Mouse (Mus musculus) hindbrain, embryonic 16.5 days (tissue): ENCODE data around the gene Tada3. TPM values are rescaled to one million over a fixed set of nuclear protein-coding genes. Genes with fewer than 3 reads are reported as not detected.

ENCODE experiments used
- ATAC-seq: fragments of 200-750 bp; cut with Nextera tagmentation; 2 replicates; pipeline ENCODE4 v1.8.0; 2017; ENCODE audit warnings: moderate TSS enrichment, moderate library complexity
- H3K27ac ChIP-seq: fragments of 300-500 bp; sonication (generic); 2 replicates; pipeline ENCODE4 v1.5.1; 2014; ENCODE audit warnings: low read depth, mild to moderate bottlenecking, control low read depth, low read length, moderate library complexity
- H3K27me3 ChIP-seq: fragments of 300-500 bp; sonication (generic); replicated peaks from 2 replicates; pipeline ENCODE4 v1.6.1; 2014; ENCODE audit warnings: low read length; ENCODE audit not compliant: control insufficient read depth, insufficient read depth
- H3K36me3 ChIP-seq: fragments of 300-500 bp; sonication (generic); 2 replicates; pipeline ENCODE4 v1.6.1; 2014; ENCODE audit warnings: mild to moderate bottlenecking, low read length, moderate library complexity, mixed read lengths; ENCODE audit not compliant: control insufficient read depth, insufficient read depth
- H3K4me1 ChIP-seq: fragments of 300-500 bp; sonication (generic); 2 replicates; pipeline ENCODE4 v1.6.1; 2014; ENCODE audit warnings: low read depth, low read length; ENCODE audit not compliant: control insufficient read depth, insufficient read depth
- H3K4me2 ChIP-seq: fragments of 300-500 bp; sonication (generic); 2 replicates; pipeline ENCODE4 v1.6.1; 2014; ENCODE audit warnings: mild to moderate bottlenecking, low read length, control low read depth, moderate library complexity
- H3K4me3 ChIP-seq: fragments of 300-500 bp; sonication (generic); 2 replicates; pipeline ENCODE4 v1.5.1; 2014; ENCODE audit warnings: mild to moderate bottlenecking, low read length, control low read depth, moderate library complexity
- H3K9ac ChIP-seq: fragments of 300-500 bp; sonication (generic); 2 replicates; pipeline ENCODE4 v1.6.1; 2014; ENCODE audit warnings: low read depth, mild to moderate bottlenecking, control low read depth, low read length, moderate library complexity
- H3K9me3 ChIP-seq: fragments of 300-500 bp; sonication (generic); 2 replicates; pipeline ENCODE4 v1.6.1; 2014; ENCODE audit warnings: mild to moderate bottlenecking, low read length, moderate library complexity; ENCODE audit not compliant: control insufficient read depth
- WGBS: fragments of 180-500 bp; shearing (Covaris S2); extraction: QIAGEN DNeasy Blood & Tissue Kit; methylation state at CpG from one replicate; pipeline ENCODE4 v1.1.7; 2014; 5-methylcytosine and 5-hydroxymethylcytosine counted together
- polyA plus RNA-seq: library from polyadenylated mRNA; unstranded; fragments of >200 nt; fragmentation: Nextera tagmentation; extraction: Ambion mirVana; gene quantifications from 2 replicates; pipeline ENCODE4 v1.2.1, GENCODE M21; 2015

The Tada3 gene
- polyA plus RNA-seq, 1 experiment from 2014 or later, result 68.3 TPM

DNA sequence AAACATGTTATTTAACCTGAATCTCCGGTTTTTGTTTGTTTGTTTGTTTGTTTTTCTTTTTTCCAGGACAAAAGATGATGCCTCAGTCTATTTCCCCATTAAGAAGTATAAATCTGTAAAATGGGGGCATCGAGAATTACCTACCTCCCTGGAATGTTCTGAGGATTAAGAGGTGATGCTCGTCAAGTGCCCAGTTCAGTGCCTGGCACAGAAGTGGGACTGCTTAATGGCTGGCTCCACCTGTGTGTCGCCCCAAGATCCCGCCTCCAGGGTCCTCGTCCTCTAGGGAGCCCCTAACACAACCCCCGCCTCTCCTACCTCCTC is 549 bp downstream of the Tada3 start:
- peaks cover 18% of the 10 kb centered on the region for H3K4me1 ChIP-seq
- 9% methylated on average over 7 of the region's 7 CpGs for WGBS
- peaks cover 33% of the 10 kb centered on the region for H3K36me3 ChIP-seq
- no peaks in the 10 kb centered on the region for H3K9me3 ChIP-seq
- peak overlapping the region; percentile 90 for H3K9ac ChIP-seq
- peak overlapping the region; percentile 96 for H3K27ac ChIP-seq
- ATAC-seq, result no peak
- H3K4me2 ChIP-seq, result peak overlapping the region; percentile 88
- no peaks in the 10 kb centered on the region for H3K27me3 ChIP-seq
- H3K4me3 ChIP-seq, result peak overlapping the region; percentile 87

DNA sequence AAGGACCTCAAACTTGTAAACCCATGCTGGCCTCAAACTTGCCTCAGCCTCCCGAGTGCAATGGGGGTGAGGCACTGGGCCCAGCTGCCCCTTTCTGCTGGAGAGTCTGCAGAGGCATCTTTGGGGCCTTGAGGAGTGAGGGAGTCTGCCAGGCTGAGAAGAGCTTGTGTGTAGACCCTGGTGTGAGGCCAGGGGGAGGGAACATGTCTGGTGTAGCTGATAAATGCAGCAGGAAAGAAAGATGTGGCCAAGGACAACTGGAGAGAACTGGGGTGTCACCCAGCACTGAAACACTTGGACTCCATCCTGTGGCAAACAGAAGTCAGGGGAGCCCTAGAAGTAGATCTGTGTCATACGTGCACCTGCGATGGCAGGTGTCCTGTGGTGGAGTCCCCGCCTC is 4.2 kb downstream of the Tada3 start:
- no peaks in the 10 kb centered on the region for H3K27me3 ChIP-seq
- H3K4me2 ChIP-seq, result no peak overlapping the region
- 94% methylated on average over 4 of the region's 4 CpGs for WGBS
- H3K4me1 ChIP-seq, result peaks cover 6% of the 10 kb centered on the region
- H3K27ac ChIP-seq, result no peak overlapping the region
- H3K9ac ChIP-seq, result no peak overlapping the region
- H3K36me3 ChIP-seq, result peaks cover 49% of the 10 kb centered on the region
- no peak overlapping the region for H3K4me3 ChIP-seq
- no peaks in the 10 kb centered on the region for H3K9me3 ChIP-seq
- no peak for ATAC-seq

DNA sequence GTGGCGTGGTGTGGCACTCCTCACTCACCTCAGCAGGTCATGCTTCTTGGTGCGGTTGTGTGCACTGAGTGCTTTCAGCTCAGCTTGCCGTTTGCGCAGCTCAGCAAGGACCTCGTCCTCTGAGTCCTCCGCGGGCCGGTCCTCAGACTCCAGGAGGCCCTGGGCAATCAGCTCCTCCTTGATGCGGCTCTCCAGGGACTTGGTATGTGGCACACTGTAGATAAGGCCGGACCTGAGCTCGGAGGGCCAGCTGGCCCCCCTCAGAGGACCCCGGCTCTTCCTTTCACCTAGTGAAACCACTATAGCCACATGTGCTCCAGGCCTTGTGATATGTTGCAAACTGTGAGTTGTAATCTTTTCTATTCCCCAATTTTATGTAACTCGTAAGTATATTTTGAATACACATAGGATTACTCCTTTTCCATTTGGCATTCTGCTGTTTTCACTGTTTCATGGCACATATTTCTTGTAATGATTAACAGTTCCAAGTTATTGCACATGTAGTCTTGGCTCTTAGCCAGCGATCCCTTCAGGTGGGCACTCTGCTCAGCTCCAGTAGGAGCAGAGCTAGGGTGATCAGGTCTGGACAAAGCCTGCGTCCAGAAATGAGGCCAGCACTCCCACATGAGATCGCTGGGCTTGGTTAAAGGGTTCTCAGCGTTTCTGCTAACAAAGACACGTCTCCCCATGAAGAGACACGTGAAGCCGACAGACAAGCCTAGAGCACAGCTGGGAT is 7.3 kb downstream of the Tada3 start:
- H3K4me2 ChIP-seq, result no peak overlapping the region
- 93% methylated on average over 20 of the region's 20 CpGs for WGBS
- H3K9me3 ChIP-seq, result no peaks in the 10 kb centered on the region
- peaks cover 49% of the 10 kb centered on the region for H3K36me3 ChIP-seq
- no peak overlapping the region for H3K9ac ChIP-seq
- no peak overlapping the region for H3K27ac ChIP-seq
- H3K4me3 ChIP-seq, result no peak overlapping the region
- no peaks in the 10 kb centered on the region for H3K4me1 ChIP-seq
- no peak for ATAC-seq
- no peaks in the 10 kb centered on the region for H3K27me3 ChIP-seq

DNA sequence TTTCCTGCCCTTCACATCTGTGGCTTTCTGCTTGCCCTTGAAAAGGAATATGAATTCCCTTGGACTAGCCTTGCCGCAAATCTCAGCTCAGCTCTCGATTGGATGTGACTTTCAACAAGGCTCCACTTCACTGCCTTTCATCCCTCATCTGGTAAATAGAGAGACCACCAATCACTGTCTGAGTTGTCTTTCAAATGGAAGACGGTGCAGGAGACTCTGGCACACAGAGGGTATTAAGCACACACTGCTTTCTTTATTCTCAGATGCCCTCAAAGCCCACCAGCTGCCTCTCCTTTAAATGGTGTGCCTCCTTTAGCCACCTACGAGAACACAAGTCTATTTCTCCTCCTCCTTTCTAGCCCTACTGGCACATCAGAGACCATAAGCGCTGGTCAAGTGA is 9.1 kb downstream of the Tada3 start:
- peaks cover 37% of the 10 kb centered on the region for H3K36me3 ChIP-seq
- peak; percentile 80 for ATAC-seq
- H3K27ac ChIP-seq, result no peak overlapping the region

DNA sequence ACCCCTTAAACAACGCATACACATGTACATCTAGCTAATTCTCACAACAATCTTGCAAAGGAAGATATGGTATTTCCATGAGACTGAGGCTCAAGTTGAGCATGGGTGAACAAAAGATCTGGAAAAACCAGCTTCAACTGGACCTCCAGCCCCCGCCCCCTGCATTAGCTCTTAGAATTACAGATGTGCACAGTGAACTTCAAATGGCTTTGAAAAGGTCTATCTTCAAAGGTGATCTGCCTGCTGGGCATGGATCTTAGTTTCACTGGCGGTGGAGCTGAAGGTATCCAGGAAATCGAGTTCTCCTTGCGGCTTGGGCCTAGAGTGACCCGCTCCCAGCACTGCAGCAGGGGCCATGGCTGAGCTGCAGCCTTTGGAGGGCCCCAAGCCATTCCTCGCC is 9.6 kb downstream of the Tada3 start:
- peak; percentile 41; the same call in 1 of the 2 replicates for ATAC-seq
- H3K9ac ChIP-seq, result no peak overlapping the region
- no peak overlapping the region for H3K27ac ChIP-seq
- no peaks in the 10 kb centered on the region for H3K9me3 ChIP-seq
- H3K27me3 ChIP-seq, result no peaks in the 10 kb centered on the region
- WGBS, result 91% methylated on average over 7 of the region's 7 CpGs
- H3K4me2 ChIP-seq, result no peak overlapping the region
- H3K4me3 ChIP-seq, result no peak overlapping the region
- peaks cover 34% of the 10 kb centered on the region for H3K36me3 ChIP-seq
- H3K4me1 ChIP-seq, result no peaks in the 10 kb centered on the region

More for the DNA sequence above, 9.1 kb downstream of the Tada3 start:
- Histone ChIP-seq H3K9ac (no peak overlapping the region), H3K4me1 (no peaks in the 10 kb centered on the region), H3K9me3 (no peaks in the 10 kb centered on the region), H3K4me3 (no peak overlapping the region), H3K27me3 (no peaks in the 10 kb centered on the region), H3K4me2 (no peak overlapping the region)
- 73% methylated on average over 5 of the region's 5 CpGs for WGBS

DNA sequence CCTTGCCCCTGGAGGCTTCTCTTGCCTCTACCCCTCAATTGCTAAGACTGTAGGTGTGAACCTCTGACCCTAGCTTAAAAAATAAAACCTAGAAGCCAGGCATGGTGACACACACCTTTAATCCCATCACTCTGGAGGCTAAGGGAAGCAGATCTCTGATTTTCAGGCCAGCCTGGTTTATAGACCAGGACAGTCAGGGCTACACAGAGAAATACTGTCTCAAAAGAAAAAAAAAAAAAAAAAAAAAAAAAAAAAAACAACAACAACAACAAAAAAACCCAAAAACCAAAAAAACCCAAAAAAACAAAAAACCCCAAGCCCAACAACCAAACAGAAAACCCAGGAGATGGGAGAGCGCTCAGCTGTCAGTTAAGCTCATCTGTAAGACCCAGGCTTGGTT is 10.1 kb downstream of the Tada3 start:
- Histone ChIP-seq H3K27ac (no peak overlapping the region), H3K4me1 (no peaks in the 10 kb centered on the region), H3K36me3 (peaks cover 32% of the 10 kb centered on the region), H3K9me3 (no peaks in the 10 kb centered on the region), H3K4me3 (no peak overlapping the region), H3K4me2 (no peak overlapping the region), H3K27me3 (no peaks in the 10 kb centered on the region), H3K9ac (no peak overlapping the region)
- WGBS, result 100% methylated on average over 1 of the region's 1 CpGs
- no peak for ATAC-seq

DNA sequence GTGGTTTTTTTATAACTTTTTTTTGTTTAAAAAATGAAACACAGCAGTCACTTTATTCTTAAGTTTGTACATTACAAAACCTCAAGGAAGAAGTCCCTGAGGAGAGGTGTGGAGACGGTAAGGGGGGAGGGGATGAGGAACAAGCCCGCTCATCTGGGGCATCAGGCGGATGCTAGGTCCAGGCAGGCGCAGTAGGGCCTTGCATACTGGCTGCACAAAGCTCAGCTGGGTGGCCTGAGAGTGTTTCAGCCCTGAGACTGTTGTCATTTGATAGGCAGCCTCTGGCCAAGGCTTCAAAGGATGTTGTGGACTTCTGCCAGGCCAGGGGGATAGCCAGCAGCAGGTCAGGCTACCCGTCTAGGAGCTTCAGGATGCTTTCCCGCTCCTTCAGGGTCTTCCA is 11.0 kb downstream of the Tada3 start:
- Histone ChIP-seq H3K36me3 (peaks cover 28% of the 10 kb centered on the region), H3K27ac (no peak overlapping the region), H3K27me3 (no peaks in the 10 kb centered on the region), H3K9ac (no peak overlapping the region), H3K9me3 (no peaks in the 10 kb centered on the region), H3K4me2 (no peak overlapping the region), H3K4me1 (no peaks in the 10 kb centered on the region), H3K4me3 (no peak overlapping the region)
- WGBS, result 90% methylated on average over 6 of the region's 6 CpGs
- ATAC-seq, result no peak

DNA sequence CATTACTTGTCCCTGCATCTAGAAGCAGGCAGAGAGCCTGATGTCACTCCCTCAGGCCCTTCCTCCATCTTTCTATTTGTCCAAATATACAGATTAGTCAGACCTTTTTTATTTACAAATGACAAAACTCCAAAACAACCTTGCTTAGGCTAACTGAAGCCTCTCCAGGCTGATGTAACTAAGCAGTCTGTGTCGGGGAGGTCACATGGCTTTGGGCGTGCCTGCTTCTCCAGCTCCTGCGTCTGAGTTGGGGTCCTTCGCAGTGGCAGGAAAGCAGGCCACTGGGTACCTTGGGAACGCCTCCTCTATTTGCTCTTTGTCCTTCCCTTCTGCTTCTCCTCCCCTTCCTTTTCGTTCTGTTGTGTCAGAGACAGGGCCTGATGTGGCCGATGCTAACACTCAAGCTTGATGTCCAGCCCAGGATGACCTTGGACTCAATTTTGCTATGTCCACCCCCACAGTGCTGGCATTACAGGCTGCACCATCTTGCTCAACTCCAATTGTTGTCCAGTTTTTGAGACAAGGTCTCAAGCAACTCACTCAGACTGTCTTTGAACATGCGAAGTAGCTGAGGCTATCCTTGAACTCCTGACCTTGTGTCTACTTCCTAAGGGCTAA is 13.1 kb downstream of the Tada3 start:
- Histone ChIP-seq H3K4me2 (no peak overlapping the region), H3K36me3 (peaks cover 10% of the 10 kb centered on the region), H3K27ac (no peak overlapping the region), H3K27me3 (no peaks in the 10 kb centered on the region), H3K9me3 (no peaks in the 10 kb centered on the region), H3K4me1 (no peaks in the 10 kb centered on the region), H3K4me3 (no peak overlapping the region), H3K9ac (no peak overlapping the region)
- ATAC-seq, result no peak
- WGBS, result 63% methylated on average over 8 of the region's 8 CpGs

DNA sequence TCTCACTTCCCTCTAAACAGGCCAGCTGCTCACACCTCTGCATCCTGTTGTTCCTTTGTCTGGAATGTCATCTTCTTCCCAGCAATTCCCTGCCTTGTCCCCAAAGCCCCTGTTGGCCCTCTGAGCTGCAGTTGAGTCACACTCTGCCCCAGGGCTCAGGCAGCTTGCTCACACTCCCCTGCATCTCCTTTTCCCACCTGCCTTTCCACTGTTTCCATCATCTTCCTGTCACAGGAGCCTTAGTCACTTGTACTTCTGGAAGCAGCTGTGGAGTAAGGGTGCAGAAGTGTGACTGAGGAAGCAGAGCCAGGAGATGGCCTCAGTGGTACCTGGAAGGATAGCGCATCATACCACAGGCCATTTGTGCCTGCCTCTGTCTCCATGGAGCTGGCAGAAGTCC is 15.4 kb downstream of the Tada3 start:
- no peak overlapping the region for H3K27ac ChIP-seq
- no peaks in the 10 kb centered on the region; the same call in 1 of the 2 replicates for H3K36me3 ChIP-seq
- H3K4me2 ChIP-seq, result no peak overlapping the region
- H3K4me3 ChIP-seq, result no peak overlapping the region
- H3K9me3 ChIP-seq, result no peaks in the 10 kb centered on the region
- no peak overlapping the region for H3K9ac ChIP-seq
- 100% methylated on average over 1 of the region's 1 CpGs for WGBS
- no peak for ATAC-seq
- H3K4me1 ChIP-seq, result no peaks in the 10 kb centered on the region
- no peaks in the 10 kb centered on the region for H3K27me3 ChIP-seq
